Mouse (Mus musculus): ENCODE measurements around the gene H2al1g. TPM values are rescaled to one million over a fixed set of nuclear protein-coding genes. Genes with fewer than 3 reads are reported as not detected.

The H2al1g gene
- polyA plus RNA-seq (2021; fragmentation: Nextera tagmentation), result not detected in 2 replicates
- long read RNA-seq, experiment 1, result 0 reads
- long read RNA-seq, experiment 2, result 0 reads

GRCm38 (mm10) chrX:11317956-11318355, at the start of gene H2al1g:
Gene H2al1g, plus strand, starts transcription at chrX:11318256.

GRCm38 (mm10) chrX:11298957-11299356, 19.1 kb upstream of the H2al1g start, which contains the start of gene H2al1a:
Gene H2al1a, plus strand, starts transcription at chrX:11299257.

GRCm38 (mm10) chrX:11302132-11302531, 15.9 kb upstream of the H2al1g start, which contains the start of gene H2al1b:
Gene H2al1b, plus strand, starts transcription at chrX:11302432.

DNA sequence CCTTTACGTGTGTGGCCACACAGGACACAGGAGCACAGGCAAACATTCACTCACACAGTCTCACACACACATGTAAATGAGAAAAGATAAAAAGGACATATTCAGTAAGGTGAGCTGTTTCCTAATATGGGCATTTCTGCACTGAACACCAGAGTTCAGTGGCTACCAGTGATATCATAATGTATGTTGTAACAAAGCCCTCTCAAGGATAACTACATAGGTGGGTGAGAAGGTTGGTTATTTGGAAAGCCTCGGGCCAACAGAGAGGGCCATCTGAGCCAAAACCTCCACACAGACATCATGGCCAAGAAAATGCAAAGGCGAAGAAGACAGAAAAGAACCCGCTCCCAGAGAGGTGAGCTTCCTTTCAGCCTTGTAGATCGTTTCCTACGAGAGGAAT, 12.7 kb upstream of the H2al1g start, which contains the start of gene H2al1c:
H2al1c (plus strand) TSS at position 301 of the 400 bp plus-strand sequence.

GRCm38 (mm10) chrX:11308524-11308923, 9.5 kb upstream of the H2al1g start, which contains the start of gene H2al1d:
Gene H2al1d, plus strand, starts transcription at chrX:11308824.

DNA sequence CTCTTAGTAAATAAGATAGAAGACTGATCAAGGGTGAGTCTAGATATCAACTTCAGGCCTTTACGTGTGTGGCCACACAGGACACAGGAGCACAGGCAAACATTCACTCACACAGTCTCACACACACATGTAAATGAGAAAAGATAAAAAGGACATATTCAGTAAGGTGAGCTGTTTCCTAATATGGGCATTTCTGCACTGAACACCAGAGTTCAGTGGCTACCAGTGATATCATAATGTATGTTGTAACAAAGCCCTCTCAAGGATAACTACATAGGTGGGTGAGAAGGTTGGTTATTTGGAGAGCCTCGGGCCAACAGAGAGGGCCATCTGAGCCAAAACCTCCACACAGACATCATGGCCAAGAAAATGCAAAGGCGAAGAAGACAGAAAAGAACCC, 6.4 kb upstream of the H2al1g start, which contains the start of gene H2al1e:
H2al1e (plus strand) TSS at position 301 of the 400 bp plus-strand sequence.

DNA sequence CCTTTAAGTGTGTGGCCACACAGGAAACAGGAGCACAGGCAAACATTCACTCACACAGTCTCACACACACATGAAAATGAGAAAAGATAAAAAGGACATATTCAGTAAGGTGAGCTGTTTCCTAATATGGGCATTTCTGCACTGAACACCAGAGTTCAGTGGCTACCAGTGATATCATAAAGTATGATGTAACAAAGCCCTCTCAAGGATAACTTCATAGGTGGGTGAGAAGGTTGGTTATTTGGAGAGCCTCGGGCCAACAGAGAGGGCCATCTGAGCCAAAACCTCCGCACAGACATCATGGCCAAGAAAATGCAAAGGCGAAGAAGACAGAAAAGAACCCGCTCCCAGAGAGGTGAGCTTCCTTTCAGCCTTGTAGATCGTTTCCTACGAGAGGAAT, 3.2 kb upstream of the H2al1g start, which contains the start of gene H2al1f:
H2al1f (plus strand) TSS at position 301 of the 400 bp plus-strand sequence.

GRCm38 (mm10) chrX:11321192-11321591, 3.1 kb downstream of the H2al1g start, which contains the start of gene H2al1h:
Gene H2al1h, plus strand, starts transcription at chrX:11321492.

DNA sequence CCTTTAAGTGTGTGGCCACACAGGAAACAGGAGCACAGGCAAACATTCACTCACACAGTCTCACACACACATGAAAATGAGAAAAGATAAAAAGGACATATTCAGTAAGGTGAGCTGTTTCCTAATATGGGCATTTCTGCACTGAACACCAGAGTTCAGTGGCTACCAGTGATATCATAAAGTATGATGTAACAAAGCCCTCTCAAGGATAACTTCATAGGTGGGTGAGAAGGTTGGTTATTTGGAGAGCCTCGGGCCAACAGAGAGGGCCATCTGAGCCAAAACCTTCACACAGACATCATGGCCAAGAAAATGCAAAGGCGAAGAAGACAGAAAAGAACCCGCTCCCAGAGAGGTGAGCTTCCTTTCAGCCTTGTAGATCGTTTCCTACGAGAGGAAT, 6.3 kb downstream of the H2al1g start, which contains the start of gene H2al1i:
H2al1i (plus strand) TSS at position 301 of the 400 bp plus-strand sequence.

GRCm38 (mm10) chrX:11327522-11327921, 9.5 kb downstream of the H2al1g start, which contains the start of gene H2al1j:
Gene H2al1j, plus strand, starts transcription at chrX:11327822.

Other genes with a start within 250 kb of the H2al1g start
- gene H2al1a, start 19.0 kb upstream of the H2al1g start, polyA plus RNA-seq (2021; fragmentation: Nextera tagmentation), result not detected in 2 replicates
- not detected in 2 replicates for gene H2al1b, start 15.8 kb upstream of the H2al1g start, polyA plus RNA-seq (2021; fragmentation: Nextera tagmentation)
- not detected in 2 replicates for gene H2al1c, start 12.6 kb upstream of the H2al1g start, polyA plus RNA-seq (2021; fragmentation: Nextera tagmentation)
- gene H2al1d, start 9.4 kb upstream of the H2al1g start, polyA plus RNA-seq (2021; fragmentation: Nextera tagmentation), result not detected in 2 replicates
- not detected in 2 replicates for gene H2al1e, start 6.3 kb upstream of the H2al1g start, polyA plus RNA-seq (2021; fragmentation: Nextera tagmentation)
- gene H2al1f, start 3.1 kb upstream of the H2al1g start, polyA plus RNA-seq (2021; fragmentation: Nextera tagmentation), result not detected in 2 replicates
- gene H2al1h, start 3.2 kb downstream of the H2al1g start, polyA plus RNA-seq (2021; fragmentation: Nextera tagmentation), result not detected in 2 replicates
- gene H2al1i, start 6.4 kb downstream of the H2al1g start, polyA plus RNA-seq (2021; fragmentation: Nextera tagmentation), result not detected in 2 replicates
- gene H2al1j, start 9.6 kb downstream of the H2al1g start, polyA plus RNA-seq (2021; fragmentation: Nextera tagmentation), result not detected in 2 replicates